Mouse (Mus musculus) monocyte, adult 5-6 weeks (primary cell): ENCODE data around the gene Myadm. TPM values are rescaled to one million over a fixed set of nuclear protein-coding genes. Genes with fewer than 3 reads are reported as not detected.
"Not testable (repeated sequence)": the region's sequence is repeated elsewhere in the genome, so short reads cannot be mapped to it uniquely, and the experiment has no call there.

Experiments
- ATAC-seq: fragments of 153-309, 156-312 bp; replicated peaks from 2 replicates; pipeline ENCODE4 v1.8.0; 2017; ENCODE audit warnings: mild to moderate bottlenecking; ENCODE audit not compliant: low TSS enrichment, insufficient number of reproducible peaks, severe bottlenecking, poor library complexity, low FRiP score
- total RNA-seq: library from RNA; stranded (forward); fragments of 200-1000, 200-491, 200-594 nt; gene quantifications from 3 replicates; pipeline ENCODE4 v1.2.3, GENCODE M21; 2017

The Myadm gene
- total RNA-seq, 1 experiment from 2014 or later, result 60.3 TPM

DNA sequence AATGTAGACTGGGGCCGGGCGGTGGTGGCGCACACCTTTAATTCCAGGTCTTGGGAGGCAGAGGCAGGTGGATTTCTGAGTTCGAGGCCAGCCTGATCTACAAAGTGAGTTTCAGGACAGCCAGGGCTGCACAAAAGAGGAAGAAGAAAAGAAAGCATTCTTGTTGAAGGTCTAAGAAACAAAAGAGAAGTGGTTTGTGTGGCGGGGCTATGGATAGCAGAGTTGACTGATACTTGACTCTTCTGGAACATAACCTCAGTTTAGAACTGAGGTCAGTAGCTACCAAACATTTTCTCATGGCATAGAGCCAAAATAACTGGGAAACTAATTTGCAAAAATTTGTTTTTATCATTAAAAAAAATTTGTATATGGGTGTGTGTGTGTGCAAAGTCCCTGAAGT is 2.8 kb upstream of the Myadm start:
- ATAC-seq, result 0 out of 2 replicates have a peak, but pooled peaks have one; percentile 21

GRCm38 (mm10) chr7:3287186-3287585 is 1.7 kb upstream of the Myadm start:
- ATAC-seq, result no peak

- ATAC-seq, result peak; percentile 85
These were observed 1.6 kb downstream of the Myadm start for GRCm38 (mm10) chr7:3290257-3291033.

- peak; percentile 29; the same call in 1 of the 2 replicates for ATAC-seq
These were observed 2.3 kb downstream of the Myadm start for GRCm38 (mm10) chr7:3291197-3291596.

DNA sequence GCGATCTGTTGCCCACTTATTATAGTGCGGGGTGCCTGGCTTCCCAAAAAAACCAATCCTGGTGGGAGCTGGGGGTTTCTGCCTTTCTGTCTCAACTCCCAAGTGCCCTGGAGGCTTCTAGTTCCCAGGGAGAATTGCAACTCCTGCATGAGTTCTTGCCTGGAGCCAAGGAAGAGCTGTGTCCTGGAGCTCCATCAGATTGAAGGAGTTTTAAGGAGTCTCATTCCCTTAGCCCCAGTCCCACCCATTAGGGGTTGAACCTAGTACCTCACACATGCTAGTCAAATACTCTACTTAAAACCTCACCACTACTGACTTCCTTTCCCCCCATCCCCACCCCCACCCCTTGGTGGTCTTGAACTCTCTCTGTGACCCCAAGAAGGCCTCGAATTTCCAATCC is 2.9 kb downstream of the Myadm start:
- ATAC-seq, result no peak

GRCm38 (mm10) chr7:3292271-3292670 is 3.4 kb downstream of the Myadm start:
- not testable (repeated sequence) for ATAC-seq

DNA sequence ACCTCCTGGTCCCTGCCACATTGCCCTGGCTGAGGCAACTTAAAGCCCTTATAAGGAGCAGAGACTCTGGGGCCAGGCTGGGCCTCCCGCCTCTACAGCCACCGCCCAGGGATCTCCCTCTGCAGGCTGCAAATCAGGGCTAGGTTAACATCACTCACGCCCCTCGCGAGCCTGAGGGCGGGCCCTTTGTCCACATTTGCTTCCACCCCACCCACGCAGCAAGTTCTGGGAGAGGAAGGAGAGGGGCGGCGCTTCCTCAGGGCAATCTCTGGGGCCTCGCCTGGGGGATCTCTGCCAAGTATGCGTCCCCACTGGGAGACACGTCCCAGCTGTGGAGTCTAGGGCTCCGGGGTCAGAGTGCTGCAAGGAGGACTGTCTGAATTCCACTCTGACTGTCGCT is 3.9 kb downstream of the Myadm start:
- peak; percentile 69 for ATAC-seq

DNA sequence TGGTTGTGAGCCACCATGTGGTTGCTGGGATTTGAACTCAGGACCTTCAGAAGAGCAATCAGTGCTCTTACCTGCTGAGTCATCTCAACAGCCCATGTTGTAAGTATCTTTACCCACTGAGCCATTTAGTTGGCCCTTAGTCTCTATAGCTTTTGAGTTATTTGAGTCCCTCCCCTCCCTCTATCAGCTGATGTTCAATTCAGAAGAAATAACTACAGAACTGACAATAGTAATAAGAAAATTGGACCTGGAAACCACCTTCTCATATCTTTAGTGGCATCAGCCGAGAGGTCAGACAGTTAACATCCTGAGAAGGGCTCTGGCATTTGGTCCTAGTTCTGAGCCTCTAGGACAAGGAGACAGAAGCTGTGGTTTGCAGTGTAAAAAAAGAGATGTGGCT is 5.9 kb downstream of the Myadm start:
- ATAC-seq, result no peak

- peak; percentile 52 for ATAC-seq
These were observed 6.6 kb downstream of the Myadm start for GRCm38 (mm10) chr7:3295321-3296110.

DNA sequence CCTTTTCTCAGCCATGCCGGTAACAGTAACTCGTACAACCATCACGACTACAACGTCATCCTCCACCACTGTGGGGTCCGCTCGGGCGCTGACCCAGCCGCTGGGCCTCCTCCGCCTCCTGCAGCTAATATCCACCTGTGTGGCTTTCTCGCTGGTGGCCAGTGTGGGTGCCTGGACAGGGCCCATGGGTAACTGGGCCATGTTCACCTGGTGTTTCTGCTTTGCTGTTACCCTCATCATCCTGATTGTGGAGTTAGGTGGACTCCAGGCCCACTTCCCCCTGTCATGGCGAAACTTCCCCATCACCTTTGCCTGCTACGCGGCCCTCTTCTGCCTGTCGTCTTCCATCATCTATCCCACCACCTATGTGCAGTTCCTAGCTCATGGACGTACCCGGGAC is 7.8 kb downstream of the Myadm start:
- no peak for ATAC-seq

DNA sequence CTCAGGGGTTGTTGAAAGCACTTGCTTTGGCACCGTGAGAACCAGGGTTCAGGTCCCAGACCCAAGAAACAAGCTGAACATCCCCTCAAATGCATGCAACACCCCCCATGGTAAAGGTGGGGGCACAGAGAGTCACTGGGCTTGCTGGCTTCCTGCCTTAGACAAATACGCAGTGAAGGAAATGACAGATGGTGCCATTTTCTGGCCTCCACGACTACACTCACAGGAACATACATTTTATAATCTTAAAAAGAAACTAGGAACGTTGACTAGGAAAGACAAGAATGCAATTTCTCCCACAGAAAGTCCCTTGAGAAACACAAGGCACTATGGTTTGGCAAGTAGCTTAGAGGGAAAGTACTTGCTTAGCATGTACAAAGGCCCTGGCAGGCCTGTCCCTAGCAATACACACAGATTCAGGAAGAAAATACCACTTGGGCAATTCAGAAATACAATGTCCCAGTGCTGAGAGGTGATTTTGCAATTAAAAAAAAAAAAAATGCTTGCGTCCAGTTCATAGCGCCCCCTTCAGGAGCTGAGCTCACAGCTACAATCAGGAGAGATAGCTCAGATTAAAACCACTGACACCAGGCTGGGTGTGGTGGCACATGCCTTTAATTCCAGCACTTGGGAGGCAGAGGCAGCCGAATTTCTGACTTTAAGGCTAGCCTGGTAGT is 11.2 kb downstream of the Myadm start:
- no peak; the same call in 1 of the 2 replicates for ATAC-seq

- no peak for ATAC-seq
These were observed 12.2 kb downstream of the Myadm start for GRCm38 (mm10) chr7:3300891-3301627.

GRCm38 (mm10) chr7:3301628-3302555 is 13.0 kb downstream of the Myadm start:
- no peak for ATAC-seq

- ATAC-seq, result no peak
These were observed 13.8 kb downstream of the Myadm start for GRCm38 (mm10) chr7:3302556-3303275.

DNA sequence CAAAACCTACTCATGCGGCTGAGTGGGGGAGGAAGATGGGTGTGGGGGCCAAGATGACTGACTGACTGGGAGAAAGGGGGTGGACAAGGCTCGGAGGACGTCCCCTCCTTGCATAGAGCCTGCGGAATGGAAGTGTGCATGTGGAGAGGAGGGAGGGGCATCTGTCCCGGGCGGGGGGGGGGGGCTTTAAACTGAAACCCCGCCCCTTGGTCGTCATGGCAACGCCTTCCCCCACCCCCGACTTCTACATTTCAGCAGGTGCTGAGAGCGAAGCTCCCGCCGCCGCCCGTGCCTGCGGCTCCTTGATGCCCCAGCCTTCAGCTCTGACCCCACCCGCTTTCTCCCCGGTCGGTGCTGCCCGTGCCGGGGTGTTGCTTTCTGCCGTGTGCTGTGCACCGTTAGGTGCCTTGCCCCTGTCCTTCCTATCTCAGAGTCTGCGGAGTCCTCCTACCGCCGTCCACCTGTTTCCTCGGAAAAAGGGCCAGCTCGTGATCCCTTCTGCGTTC is 14.4 kb downstream of the Myadm start:
- no peak for ATAC-seq

GRCm38 (mm10) chr7:3303789-3304188 is 14.9 kb downstream of the Myadm start:
- no peak for ATAC-seq

DNA sequence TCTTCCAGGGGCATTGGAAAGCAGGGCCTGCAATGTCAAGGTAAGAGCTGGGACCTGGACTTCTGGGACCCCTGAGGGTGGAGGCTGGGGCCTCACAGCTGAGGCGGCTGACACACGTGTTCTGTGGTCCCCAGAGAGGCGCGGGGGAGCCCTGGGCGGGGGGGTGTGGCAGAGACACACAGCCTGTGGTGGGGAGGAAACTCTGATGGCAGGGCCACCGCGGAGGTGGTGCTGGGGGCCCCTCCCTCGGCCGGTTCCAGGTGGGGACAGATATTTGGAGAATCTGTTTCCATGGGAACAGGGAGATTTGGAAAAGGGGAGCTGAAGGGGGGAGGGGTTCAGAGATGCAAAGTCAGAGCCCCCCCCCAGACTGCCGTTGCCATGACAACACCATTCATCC is 15.4 kb downstream of the Myadm start:
- no peak for ATAC-seq
